Mouse (Mus musculus): ENCODE results near the gene Pnrc2. TPM values are rescaled to one million over a fixed set of nuclear protein-coding genes. Genes with fewer than 3 reads are reported as not detected.
A peak's percentile ranks its signal among the peaks of the same experiment; 100 is the strongest.

The Pnrc2 gene
- polyA plus RNA-seq (2014; fragmentation: Nextera tagmentation; extraction: Ambion mirVana): 133 and 147 TPM in 2 replicates

- H3K27ac ChIP-seq (ENCODE audit: low read depth, low read length): peak within 1 kb of the TSS; percentile 95
- H3K4me2 ChIP-seq: peak within 1 kb of the TSS; percentile 89
- no peaks in the 10 kb centered on the region for H3K9me3 ChIP-seq (ENCODE audit: control insufficient read depth, low read length)
- DNase-seq (ENCODE audit: low spot score): peak; percentile 93
- under 1% methylated on average over 56 of the region's 60 CpGs for WGBS
- peaks cover 49% of the 10 kb centered on the region for H3K4me1 ChIP-seq (replicated peaks; ENCODE audit: control insufficient read depth, insufficient read depth, low read length)
- peak within 1 kb of the TSS; percentile 83 for H3K4me3 ChIP-seq (ENCODE audit: low read depth, low read length)
- no peaks in the 10 kb centered on the region for H3K27me3 ChIP-seq (replicated peaks; ENCODE audit: control insufficient read depth, insufficient read depth, low read length)
- peak within 1 kb of the TSS; percentile 87 for H3K9ac ChIP-seq (ENCODE audit: low read depth, low read length)
- peaks cover 11% of the 10 kb centered on the region for H3K36me3 ChIP-seq (ENCODE audit: control insufficient read depth, insufficient read depth, low read length)
- peak; percentile 90 for ATAC-seq (replicated peaks; ENCODE audit: low FRiP score)
Observed at GRCm38 (mm10) chr4:135873526-135874202, at the start of gene Pnrc2. Gene Pnrc2, minus strand, starts transcription at chr4:135873850.

GRCm38 (mm10) chr4:135922190-135922589 lies 48.5 kb upstream of the Pnrc2 start:
- 72% methylated on average over 1 of the region's 1 CpGs for WGBS
- H3K27me3 ChIP-seq (replicated peaks; ENCODE audit: control insufficient read depth, insufficient read depth, low read length): no peaks in the 10 kb centered on the region
- peaks cover 3% of the 10 kb centered on the region; the same call in 1 of the 2 replicates for H3K36me3 ChIP-seq (ENCODE audit: control insufficient read depth, insufficient read depth, low read length)
- no peak overlapping the region; the same call in 1 of the 2 replicates for H3K4me3 ChIP-seq (ENCODE audit: low read depth, low read length)
- H3K27ac ChIP-seq (ENCODE audit: low read depth, low read length): no peak overlapping the region
- H3K9ac ChIP-seq (ENCODE audit: low read depth, low read length): no peak overlapping the region; the same call in 1 of the 2 replicates
- no peaks in the 10 kb centered on the region for H3K9me3 ChIP-seq (ENCODE audit: control insufficient read depth, low read length)
- peak overlapping the region; percentile 98 for H3K4me2 ChIP-seq
- no peak for DNase-seq (ENCODE audit: low spot score)
- H3K4me1 ChIP-seq (replicated peaks; ENCODE audit: control insufficient read depth, insufficient read depth, low read length): peaks cover 14% of the 10 kb centered on the region
- no peak for ATAC-seq (replicated peaks; ENCODE audit: low FRiP score)

- ATAC-seq (replicated peaks; ENCODE audit: low FRiP score): peak; percentile 22; the same call in 1 of the 2 replicates
- Histone ChIP-seq H3K9me3 (ENCODE audit: control insufficient read depth, low read length) (no peaks in the 10 kb centered on the region), H3K9ac (ENCODE audit: low read depth, low read length) (peak overlapping the region; percentile 74), H3K4me3 (ENCODE audit: low read depth, low read length) (peak overlapping the region; percentile 83), H3K4me2 (peak overlapping the region; percentile 98), H3K27ac (ENCODE audit: low read depth, low read length) (peak overlapping the region; percentile 57; the same call in 1 of the 2 replicates), H3K4me1 (replicated peaks; ENCODE audit: control insufficient read depth, insufficient read depth, low read length) (peaks cover 12% of the 10 kb centered on the region), H3K36me3 (ENCODE audit: control insufficient read depth, insufficient read depth, low read length) (peaks cover 3% of the 10 kb centered on the region; the same call in 1 of the 2 replicates), H3K27me3 (replicated peaks; ENCODE audit: control insufficient read depth, insufficient read depth, low read length) (no peaks in the 10 kb centered on the region)
- 11% methylated on average over 26 of the region's 26 CpGs for WGBS
- DNase-seq (ENCODE audit: low spot score): no peak
Observed at GRCm38 (mm10) chr4:135921257-135922120, 47.8 kb upstream of the Pnrc2 start.

- peak within 1 kb of the TSS; percentile 57; the same call in 1 of the 2 replicates for H3K27ac ChIP-seq (ENCODE audit: low read depth, low read length)
- peaks cover 10% of the 10 kb centered on the region for H3K4me1 ChIP-seq (replicated peaks; ENCODE audit: control insufficient read depth, insufficient read depth, low read length)
- H3K4me3 ChIP-seq (ENCODE audit: low read depth, low read length): peak within 1 kb of the TSS; percentile 83
- H3K9me3 ChIP-seq (ENCODE audit: control insufficient read depth, low read length): no peaks in the 10 kb centered on the region
- peak within 1 kb of the TSS; percentile 98 for H3K4me2 ChIP-seq
- H3K36me3 ChIP-seq (ENCODE audit: control insufficient read depth, insufficient read depth, low read length): peaks cover 3% of the 10 kb centered on the region; the same call in 1 of the 2 replicates
- H3K9ac ChIP-seq (ENCODE audit: low read depth, low read length): peak within 1 kb of the TSS; percentile 74
- H3K27me3 ChIP-seq (replicated peaks; ENCODE audit: control insufficient read depth, insufficient read depth, low read length): no peaks in the 10 kb centered on the region
- peak; percentile 95 for DNase-seq (ENCODE audit: low spot score)
- peak; percentile 88 for ATAC-seq (replicated peaks; ENCODE audit: low FRiP score)
- 2% methylated on average over 60 of the region's 60 CpGs for WGBS
Observed at GRCm38 (mm10) chr4:135920304-135921241, 46.9 kb upstream of the Pnrc2 start, which contains the start of gene Fuca1. Gene Fuca1, plus strand, starts transcription at chr4:135920735.

- Histone ChIP-seq H3K27ac (ENCODE audit: low read depth, low read length) (no peak overlapping the region; the same call in 1 of the 2 replicates), H3K4me1 (replicated peaks; ENCODE audit: control insufficient read depth, insufficient read depth, low read length) (peaks cover 10% of the 10 kb centered on the region), H3K36me3 (ENCODE audit: control insufficient read depth, insufficient read depth, low read length) (peaks cover 3% of the 10 kb centered on the region; the same call in 1 of the 2 replicates), H3K9ac (ENCODE audit: low read depth, low read length) (no peak overlapping the region), H3K27me3 (replicated peaks; ENCODE audit: control insufficient read depth, insufficient read depth, low read length) (no peaks in the 10 kb centered on the region), H3K9me3 (ENCODE audit: control insufficient read depth, low read length) (no peaks in the 10 kb centered on the region), H3K4me3 (ENCODE audit: low read depth, low read length) (no peak overlapping the region), H3K4me2 (no peak overlapping the region)
- ATAC-seq (replicated peaks; ENCODE audit: low FRiP score) (no peak), DNase-seq (ENCODE audit: low spot score) (no peak)
- WGBS: 87% methylated on average over 3 of the region's 3 CpGs
Observed at GRCm38 (mm10) chr4:135919280-135919639, 45.6 kb upstream of the Pnrc2 start.

- no peak for DNase-seq (ENCODE audit: low spot score)
- Histone ChIP-seq H3K4me1 (replicated peaks; ENCODE audit: control insufficient read depth, insufficient read depth, low read length) (peaks cover 11% of the 10 kb centered on the region), H3K4me3 (ENCODE audit: low read depth, low read length) (no peak overlapping the region), H3K27me3 (replicated peaks; ENCODE audit: control insufficient read depth, insufficient read depth, low read length) (no peaks in the 10 kb centered on the region), H3K9ac (ENCODE audit: low read depth, low read length) (no peak overlapping the region), H3K27ac (ENCODE audit: low read depth, low read length) (no peak overlapping the region), H3K9me3 (ENCODE audit: control insufficient read depth, low read length) (no peaks in the 10 kb centered on the region), H3K36me3 (ENCODE audit: control insufficient read depth, insufficient read depth, low read length) (peaks cover 3% of the 10 kb centered on the region; the same call in 1 of the 2 replicates), H3K4me2 (no peak overlapping the region)
- no peak for ATAC-seq (replicated peaks; ENCODE audit: low FRiP score)
- 62% methylated on average over 13 of the region's 13 CpGs for WGBS
Observed at GRCm38 (mm10) chr4:135918635-135919279, 45.1 kb upstream of the Pnrc2 start.

- Histone ChIP-seq H3K9me3 (ENCODE audit: control insufficient read depth, low read length) (no peaks in the 10 kb centered on the region), H3K4me3 (ENCODE audit: low read depth, low read length) (no peak overlapping the region), H3K4me1 (replicated peaks; ENCODE audit: control insufficient read depth, insufficient read depth, low read length) (peaks cover 34% of the 10 kb centered on the region), H3K27ac (ENCODE audit: low read depth, low read length) (peak overlapping the region; percentile 48; the same call in 1 of the 2 replicates), H3K9ac (ENCODE audit: low read depth, low read length) (peak overlapping the region; percentile 20; the same call in 1 of the 2 replicates), H3K36me3 (ENCODE audit: control insufficient read depth, insufficient read depth, low read length) (no peaks in the 10 kb centered on the region), H3K4me2 (peak overlapping the region; percentile 43), H3K27me3 (replicated peaks; ENCODE audit: control insufficient read depth, insufficient read depth, low read length) (no peaks in the 10 kb centered on the region)
- ATAC-seq (replicated peaks; ENCODE audit: low FRiP score) (no peak), DNase-seq (ENCODE audit: low spot score) (no peak)
- 39% methylated on average over 4 of the region's 4 CpGs for WGBS
Observed at GRCm38 (mm10) chr4:135913433-135913832, 39.8 kb upstream of the Pnrc2 start.
